ENCODE assay signal across 22 mouse cellular contexts in the genomic region with DNA sequence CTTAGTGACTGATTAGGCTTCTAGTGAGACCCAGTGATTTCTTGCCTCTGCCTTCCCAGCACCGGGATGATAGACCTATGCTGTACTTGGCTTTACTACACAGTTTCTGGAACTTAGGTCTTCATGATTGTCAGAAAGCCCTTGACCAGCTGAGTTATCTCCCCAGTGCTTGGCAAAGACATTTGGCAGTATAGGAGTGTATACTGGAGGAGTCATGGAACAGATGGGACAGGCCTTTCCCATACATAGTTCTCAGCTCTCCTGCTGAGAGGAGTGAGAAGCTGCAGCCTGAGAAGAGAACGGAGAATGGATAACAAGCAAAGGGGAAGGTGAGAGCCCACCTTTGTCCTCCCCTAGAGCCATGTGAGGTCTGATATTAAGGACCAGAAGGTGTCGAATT.
DNase-seq lines count a peak whose midpoint lies in the region; ATAC-seq lines count a peak whose summit lies in the region.
"Had no signal": no experiment of that assay in that cellular context is flagged by ENCODE, and none has a peak within 500 bp of the region (broad histone marks: within the 10 kb centered on the region; RNA-seq: fewer than 3 reads in every experiment).

No protein-coding gene starts in this region.

- no peaks in the 10 kb centered on the region for H3K9me3 ChIP-seq in intestine, embryonic 15.5 days
- no peaks in the 10 kb centered on the region for H3K9me3 ChIP-seq in intestine, embryonic 16.5 days (ENCODE audit: control insufficient read depth, low read length)
- no peaks in the 10 kb centered on the region for H3K9me3 ChIP-seq in lung, embryonic 16.5 days (ENCODE audit: control insufficient read depth, low read length)
- H3K9me3 ChIP-seq in midbrain, embryonic 10.5 days (replicated peaks): no peaks in the 10 kb centered on the region
- H3K9me3 ChIP-seq in midbrain, embryonic 15.5 days: no peaks in the 10 kb centered on the region
- H3K9me3 ChIP-seq in liver, embryonic 12.5 days (replicated peaks): no peaks in the 10 kb centered on the region
- H3K9me3 ChIP-seq: embryonic facial prominence, embryonic 13.5 days; embryonic facial prominence, embryonic 15.5 days; forebrain, embryonic 10.5 days; forebrain, embryonic 12.5 days had no signal

- 71% methylated on average over 3 of the region's 3 CpGs for WGBS in intestine, embryonic 15.5 days
- 74% methylated on average over 3 of the region's 3 CpGs for WGBS in intestine, embryonic 16.5 days
- 70% methylated on average over 3 of the region's 3 CpGs for WGBS in lung, embryonic 16.5 days
- 88% methylated on average over 3 of the region's 3 CpGs for WGBS in midbrain, embryonic 10.5 days
- WGBS in midbrain, embryonic 15.5 days: 85% methylated on average over 3 of the region's 3 CpGs
- 69% methylated on average over 3 of the region's 3 CpGs for WGBS in liver, embryonic 12.5 days (ENCODE audit: insufficient replicate concordance)

- peak; percentile 45; the same call in 1 of the 2 replicates for ATAC-seq in intestine, embryonic 15.5 days
- no peak; the same call in 1 of the 2 replicates for ATAC-seq in intestine, embryonic 16.5 days
- peak; percentile 57; the same call in 1 of the 2 replicates for ATAC-seq in lung, embryonic 16.5 days (ENCODE audit: low read depth)
- no peak for ATAC-seq in midbrain, embryonic 15.5 days (replicated peaks)
- ATAC-seq in liver, embryonic 12.5 days: no peak
- ATAC-seq: forebrain, embryonic 14.5 days; forebrain, embryonic 16.5 days had no signal

- H3K4me2 ChIP-seq in intestine, embryonic 15.5 days (replicated peaks): no peak overlapping the region
- no peak overlapping the region for H3K4me2 ChIP-seq in intestine, embryonic 16.5 days (ENCODE audit: low read depth, low read length)
- H3K4me2 ChIP-seq in lung, embryonic 16.5 days (ENCODE audit: low read depth, low read length): no peak overlapping the region
- no peak overlapping the region for H3K4me2 ChIP-seq in midbrain, embryonic 15.5 days
- H3K4me2 ChIP-seq in liver, embryonic 12.5 days: no peak overlapping the region
- H3K4me2 ChIP-seq: embryonic facial prominence, embryonic 13.5 days; embryonic facial prominence, embryonic 15.5 days; forebrain, embryonic 12.5 days had no signal

- no peak overlapping the region for H3K9ac ChIP-seq in intestine, embryonic 15.5 days
- no peak overlapping the region for H3K9ac ChIP-seq in intestine, embryonic 16.5 days (ENCODE audit: low read depth, low read length)
- H3K9ac ChIP-seq in lung, embryonic 16.5 days (ENCODE audit: low read length): no peak overlapping the region
- H3K9ac ChIP-seq in midbrain, embryonic 15.5 days: no peak overlapping the region
- no peak overlapping the region for H3K9ac ChIP-seq in liver, embryonic 12.5 days
- H3K9ac ChIP-seq: embryonic facial prominence, embryonic 13.5 days; embryonic facial prominence, embryonic 15.5 days; forebrain, embryonic 12.5 days had no signal

- no peak overlapping the region for H3K27ac ChIP-seq in intestine, embryonic 15.5 days
- no peak overlapping the region for H3K27ac ChIP-seq in intestine, embryonic 16.5 days (ENCODE audit: low read length)
- no peak overlapping the region for H3K27ac ChIP-seq in lung, embryonic 16.5 days (ENCODE audit: low read length)
- no peak overlapping the region for H3K27ac ChIP-seq in midbrain, embryonic 10.5 days (replicated peaks)
- H3K27ac ChIP-seq in midbrain, embryonic 15.5 days: no peak overlapping the region
- no peak overlapping the region for H3K27ac ChIP-seq in liver, embryonic 12.5 days
- H3K27ac ChIP-seq: embryonic facial prominence, embryonic 13.5 days; embryonic facial prominence, embryonic 15.5 days; forebrain, embryonic 10.5 days; forebrain, embryonic 12.5 days had no signal

- H3K27me3 ChIP-seq in intestine, embryonic 15.5 days (replicated peaks): no peaks in the 10 kb centered on the region
- H3K27me3 ChIP-seq in intestine, embryonic 16.5 days (replicated peaks; ENCODE audit: control insufficient read depth, insufficient read depth, low read length): no peaks in the 10 kb centered on the region
- no peaks in the 10 kb centered on the region for H3K27me3 ChIP-seq in lung, embryonic 16.5 days (ENCODE audit: control insufficient read depth, insufficient read depth, low read depth, low read length)
- no peaks in the 10 kb centered on the region for H3K27me3 ChIP-seq in midbrain, embryonic 10.5 days (ENCODE audit: low read depth, poor library complexity, severe bottlenecking)
- H3K27me3 ChIP-seq in midbrain, embryonic 15.5 days (replicated peaks): no peaks in the 10 kb centered on the region
- H3K27me3 ChIP-seq in liver, embryonic 12.5 days (replicated peaks): no peaks in the 10 kb centered on the region
- H3K27me3 ChIP-seq: embryonic facial prominence, embryonic 13.5 days; embryonic facial prominence, embryonic 15.5 days; forebrain, embryonic 12.5 days had no signal

- no peaks in the 10 kb centered on the region for H3K4me1 ChIP-seq in intestine, embryonic 15.5 days (replicated peaks)
- no peaks in the 10 kb centered on the region; the same call in 1 of the 2 replicates for H3K4me1 ChIP-seq in intestine, embryonic 16.5 days (ENCODE audit: control insufficient read depth, insufficient read depth, low read length)
- peaks cover 9% of the 10 kb centered on the region for H3K4me1 ChIP-seq in lung, embryonic 16.5 days (replicated peaks; ENCODE audit: control insufficient read depth, insufficient read depth, low read length)
- peaks cover 15% of the 10 kb centered on the region for H3K4me1 ChIP-seq in midbrain, embryonic 10.5 days
- H3K4me1 ChIP-seq in midbrain, embryonic 15.5 days: 0 out of 2 replicates have a peak, but pooled peaks cover 6% of the 10 kb centered on the region
- H3K4me1 ChIP-seq in liver, embryonic 12.5 days: no peaks in the 10 kb centered on the region

- DNase-seq in lung, postnatal 10 days: no peak
- peak; percentile 7 for DNase-seq in midbrain, embryonic 10.5 days (ENCODE audit: low spot score)
- DNase-seq: adrenal gland, postnatal 10 days; adrenal gland, postnatal 25 days; cerebellum, adult 11 months; cerebellum, adult 18-20 months; cerebellum, adult 8-10 months; cerebellum, adult 9-11 months; cerebellum, postnatal 25 days; embryo, embryonic 11 days had no signal

- no peaks in the 10 kb centered on the region for H3K36me3 ChIP-seq in intestine, embryonic 15.5 days
- H3K36me3 ChIP-seq in intestine, embryonic 16.5 days (ENCODE audit: control insufficient read depth, insufficient read depth, low read length): no peaks in the 10 kb centered on the region
- H3K36me3 ChIP-seq in lung, embryonic 16.5 days (ENCODE audit: control insufficient read depth, insufficient read depth, low read length): no peaks in the 10 kb centered on the region
- no peaks in the 10 kb centered on the region for H3K36me3 ChIP-seq in midbrain, embryonic 10.5 days
- no peaks in the 10 kb centered on the region for H3K36me3 ChIP-seq in midbrain, embryonic 15.5 days (replicated peaks)
- no peaks in the 10 kb centered on the region for H3K36me3 ChIP-seq in liver, embryonic 12.5 days
- H3K36me3 ChIP-seq: embryonic facial prominence, embryonic 13.5 days; embryonic facial prominence, embryonic 15.5 days; forebrain, embryonic 10.5 days; forebrain, embryonic 12.5 days had no signal

- no peak overlapping the region for H3K4me3 ChIP-seq in intestine, embryonic 15.5 days (replicated peaks)
- no peak overlapping the region for H3K4me3 ChIP-seq in intestine, embryonic 16.5 days (ENCODE audit: low read length)
- no peak overlapping the region for H3K4me3 ChIP-seq in lung, embryonic 16.5 days (ENCODE audit: low read length)
- H3K4me3 ChIP-seq in midbrain, embryonic 10.5 days: no peak overlapping the region
- no peak overlapping the region for H3K4me3 ChIP-seq in midbrain, embryonic 15.5 days
- H3K4me3 ChIP-seq in liver, embryonic 12.5 days: no peak overlapping the region
- H3K4me3 ChIP-seq: embryonic facial prominence, embryonic 13.5 days; embryonic facial prominence, embryonic 15.5 days; erythroblast, embryonic 14.5 days; forebrain, embryonic 10.5 days; forebrain, embryonic 12.5 days had no signal

Comparison
In these comparisons a context has a peak if more than half of its experiments do, and no peak if none do; other contexts are left out.
1. ATAC-seq: peak in intestine, embryonic 15.5 days (single experiment) and lung, embryonic 16.5 days (single experiment); none in intestine, embryonic 16.5 days (single experiment), midbrain, embryonic 15.5 days (single experiment) and liver, embryonic 12.5 days (single experiment).